Mouse (Mus musculus) erythroblast, embryonic 14.5 days (primary cell): ENCODE results near the gene Hsp90ab1. TPM values are rescaled to one million over a fixed set of nuclear protein-coding genes. Genes with fewer than 3 reads are reported as not detected.

Experiments used
- H3K27me3 ChIP-seq: 2 replicates; pipeline ENCODE4 v1.6.1; 2012; ENCODE audit warnings: inconsistent platforms; ENCODE audit not compliant: control insufficient read depth
- H3K36me3 ChIP-seq: 2 replicates; pipeline ENCODE4 v1.6.1; 2012; ENCODE audit warnings: mild to moderate bottlenecking, inconsistent platforms; ENCODE audit not compliant: control insufficient read depth
- H3K4me1 ChIP-seq: 2 replicates; pipeline ENCODE4 v1.6.1; 2012; ENCODE audit warnings: inconsistent platforms; ENCODE audit not compliant: control insufficient read depth
- H3K4me3 ChIP-seq: replicated peaks from 2 replicates; pipeline ENCODE3; 2012; ENCODE audit warnings: moderate library complexity, mild to moderate bottlenecking, inconsistent platforms
- H3K9me3 ChIP-seq: 2 replicates; pipeline ENCODE4 v1.6.1; 2012; ENCODE audit warnings: low read length, inconsistent platforms, mixed read lengths; ENCODE audit not compliant: control insufficient read depth
- GATA1 ChIP-seq: IDR thresholded peaks from 2 replicates; pipeline ENCODE4 v1.6.1; 2012; ENCODE audit warnings: low read length, inconsistent platforms, mixed read lengths
- TAL1 ChIP-seq: IDR thresholded peaks from 3 replicates; pipeline ENCODE4 v1.6.1; 2012; ENCODE audit warnings: low read length, inconsistent platforms, mixed read lengths
- polyA plus RNA-seq: library from polyadenylated mRNA; stranded (reverse); fragments of >175 nt; gene quantifications from 2 replicates; pipeline ENCODE4 v1.2.3, GENCODE M21; 2012

Gene Hsp90ab1
- polyA plus RNA-seq, 1 experiment: 36.9 TPM

DNA sequence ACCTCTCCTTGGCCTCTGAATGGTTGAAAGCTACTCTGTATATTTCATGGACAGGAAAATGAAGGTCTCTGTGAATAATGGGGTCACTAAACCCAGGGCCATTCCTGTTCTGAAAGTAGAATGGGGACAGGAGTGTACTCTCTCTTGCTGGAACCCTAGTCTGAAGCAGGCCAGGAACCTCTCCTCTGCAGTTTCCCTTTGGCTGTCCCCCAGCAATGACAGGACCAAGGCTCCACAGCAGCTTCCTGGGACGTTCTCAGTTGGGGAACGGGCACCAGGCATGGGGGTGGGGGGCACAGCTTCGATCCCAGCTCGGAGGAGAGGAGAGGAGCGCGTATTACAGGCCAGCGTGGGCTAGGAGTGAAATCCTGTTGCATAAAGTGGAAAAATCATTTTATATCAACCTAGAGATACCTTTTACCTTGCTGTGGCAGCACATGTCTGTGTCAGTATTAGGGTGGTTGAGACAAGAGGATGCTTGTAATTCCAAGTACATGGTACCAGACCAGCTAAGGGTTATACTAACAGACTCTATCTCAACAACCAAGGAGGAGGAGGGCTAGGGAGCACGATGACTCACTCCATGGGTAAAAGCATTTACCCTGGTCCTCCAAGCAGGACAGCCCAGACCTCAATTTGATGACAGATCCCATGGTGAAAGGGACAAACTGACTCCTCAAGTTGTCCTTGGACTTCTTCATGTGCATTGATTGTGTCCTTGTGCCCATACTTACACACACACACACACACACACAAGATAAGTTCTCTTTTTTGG is 2.2 kb upstream of the Hsp90ab1 start:
- Histone ChIP-seq H3K36me3 (peaks cover 15% of the 10 kb centered on the region), H3K9me3 (no peaks in the 10 kb centered on the region), H3K27me3 (no peaks in the 10 kb centered on the region), H3K4me1 (peaks cover 57% of the 10 kb centered on the region), H3K4me3 (no peak overlapping the region)
- TF ChIP-seq TAL1 (no peak), GATA1 (no peak)

DNA sequence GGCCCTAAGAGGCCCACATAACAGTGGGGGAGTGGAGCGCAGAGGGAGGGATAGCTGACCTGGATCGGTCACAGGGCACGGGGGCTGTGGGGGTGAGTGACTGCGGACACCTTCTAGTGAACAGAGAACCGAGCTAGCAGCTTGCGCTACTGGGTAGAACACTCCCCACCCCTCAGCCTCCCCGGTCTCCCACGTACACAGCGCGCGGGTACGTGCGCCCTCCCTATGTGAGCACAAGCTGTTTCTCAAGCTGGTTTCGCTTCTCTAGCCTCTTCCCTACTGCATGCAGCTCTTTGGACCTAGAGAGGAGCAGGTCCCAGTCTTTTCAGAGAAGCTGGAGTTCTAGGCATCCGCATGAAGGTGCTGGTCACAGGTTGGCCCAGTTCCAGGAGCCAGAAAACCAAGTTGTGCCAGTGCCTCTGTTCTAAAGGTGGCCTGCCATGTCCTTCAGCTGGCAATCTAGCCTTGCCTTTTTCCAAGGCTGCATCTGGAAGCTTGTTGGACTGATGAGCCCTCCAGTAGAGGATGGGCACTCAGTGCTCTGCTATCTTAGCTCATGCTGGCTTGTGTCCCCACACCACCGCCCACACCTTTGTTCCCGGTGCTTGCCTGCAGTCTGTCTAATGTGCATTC is 1.2 kb upstream of the Hsp90ab1 start:
- no peaks in the 10 kb centered on the region for H3K27me3 ChIP-seq
- no peaks in the 10 kb centered on the region for H3K9me3 ChIP-seq
- peak overlapping the region; percentile 76 for H3K4me3 ChIP-seq
- peaks cover 25% of the 10 kb centered on the region for H3K36me3 ChIP-seq
- TF ChIP-seq TAL1 (no peak), GATA1 (no peak)
- peaks cover 51% of the 10 kb centered on the region for H3K4me1 ChIP-seq

DNA sequence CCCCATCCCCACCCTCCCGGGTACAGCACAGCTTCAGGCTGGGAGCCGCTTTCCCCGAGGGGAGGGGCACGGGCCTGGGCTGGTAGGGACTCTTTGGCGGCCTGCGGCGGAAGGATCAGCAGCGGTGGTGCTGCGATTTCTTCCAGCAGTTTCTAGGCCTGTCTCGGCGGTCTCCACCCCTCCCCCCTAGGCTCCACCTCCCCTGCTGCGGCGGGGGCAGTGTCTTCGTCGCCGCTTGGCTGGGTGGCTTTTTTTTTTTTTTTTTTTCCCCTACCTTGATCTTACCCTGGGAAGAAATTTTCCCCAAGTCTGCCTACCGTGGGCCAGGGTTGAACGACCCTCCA is 681 bp upstream of the Hsp90ab1 start:
- Histone ChIP-seq H3K27me3 (no peaks in the 10 kb centered on the region), H3K4me3 (peak overlapping the region; percentile 76), H3K36me3 (peaks cover 30% of the 10 kb centered on the region), H3K9me3 (no peaks in the 10 kb centered on the region), H3K4me1 (peaks cover 49% of the 10 kb centered on the region)
- no peak for TF ChIP-seq GATA1
- TF ChIP-seq TAL1: no peak

DNA sequence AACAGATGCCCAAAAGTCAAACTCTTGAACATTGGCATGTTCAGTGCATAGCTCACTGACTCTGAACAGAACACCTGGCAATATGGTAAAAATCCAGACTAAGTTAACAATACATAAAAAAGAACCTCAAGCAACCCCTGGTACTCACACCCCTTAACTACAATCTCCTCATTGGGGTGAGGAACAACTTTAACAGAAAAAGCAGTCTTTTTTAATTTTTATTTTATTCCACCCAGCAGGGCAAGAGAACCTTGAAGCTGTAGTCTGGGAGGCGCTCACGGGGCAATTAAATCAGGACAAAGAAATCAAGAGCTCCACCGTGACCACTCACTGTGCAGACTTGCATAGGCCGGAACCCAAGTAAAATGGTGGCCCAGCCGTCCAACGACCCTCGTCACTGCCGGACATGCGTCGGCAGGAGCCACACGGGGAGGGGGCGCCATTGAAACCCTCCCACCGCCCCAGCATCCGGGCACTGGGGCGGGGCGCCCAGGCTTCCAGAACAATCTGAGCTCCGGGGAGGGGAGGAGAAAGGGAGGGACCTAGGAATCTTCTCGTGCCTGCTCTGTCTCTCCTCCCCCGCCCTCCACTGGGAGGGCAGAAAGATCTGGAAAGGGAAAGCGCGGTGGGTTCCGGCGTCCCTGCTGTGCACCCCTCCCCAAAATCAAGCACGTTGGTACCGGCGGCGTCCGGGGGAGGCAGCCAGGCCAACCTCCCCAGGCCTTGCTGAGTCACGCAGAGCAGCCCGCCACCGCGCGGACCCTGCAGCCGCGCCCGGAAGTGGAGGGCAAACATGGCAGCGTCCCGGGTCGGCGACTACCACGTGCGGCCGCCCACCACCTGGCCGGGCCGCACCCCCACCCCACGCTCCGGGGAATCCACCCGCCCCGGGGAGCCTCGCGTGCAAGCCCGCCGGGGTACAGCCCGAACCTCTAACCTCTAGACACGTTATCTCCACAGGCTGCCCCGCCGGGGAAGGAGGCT is 676 bp downstream of the Hsp90ab1 start:
- TF ChIP-seq TAL1 (no peak), GATA1 (no peak)
- peaks cover 49% of the 10 kb centered on the region for H3K4me1 ChIP-seq

DNA sequence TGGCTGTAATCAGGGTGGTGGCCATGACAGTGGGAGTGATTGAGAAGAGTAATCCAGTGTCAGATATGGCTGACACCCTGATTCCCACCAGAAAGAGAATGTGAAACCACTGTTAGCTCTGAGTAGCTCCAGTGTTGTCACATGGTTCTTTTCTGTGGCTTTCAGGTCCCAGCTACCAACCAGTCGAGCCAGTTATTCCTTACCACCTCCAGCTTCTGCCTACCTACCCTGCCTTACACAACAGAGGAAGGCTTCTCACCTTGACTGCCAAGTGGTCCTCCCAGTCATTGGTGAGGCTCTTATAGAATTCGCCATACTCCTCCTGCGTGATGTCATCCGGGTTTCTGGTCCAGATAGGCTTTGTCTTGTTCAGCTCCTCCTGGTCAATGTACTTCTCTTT is 3.1 kb downstream of the Hsp90ab1 start:
- Histone ChIP-seq H3K9me3 (no peaks in the 10 kb centered on the region), H3K36me3 (peaks cover 65% of the 10 kb centered on the region), H3K4me3 (no peak overlapping the region), H3K4me1 (peaks cover 63% of the 10 kb centered on the region), H3K27me3 (no peaks in the 10 kb centered on the region)
- no peak for TF ChIP-seq TAL1
- TF ChIP-seq GATA1: no peak

More for the DNA sequence above, 676 bp downstream of the Hsp90ab1 start:
- Histone ChIP-seq H3K9me3 (no peaks in the 10 kb centered on the region), H3K36me3 (peaks cover 44% of the 10 kb centered on the region), H3K4me3 (peak overlapping the region; percentile 76), H3K27me3 (no peaks in the 10 kb centered on the region)

DNA sequence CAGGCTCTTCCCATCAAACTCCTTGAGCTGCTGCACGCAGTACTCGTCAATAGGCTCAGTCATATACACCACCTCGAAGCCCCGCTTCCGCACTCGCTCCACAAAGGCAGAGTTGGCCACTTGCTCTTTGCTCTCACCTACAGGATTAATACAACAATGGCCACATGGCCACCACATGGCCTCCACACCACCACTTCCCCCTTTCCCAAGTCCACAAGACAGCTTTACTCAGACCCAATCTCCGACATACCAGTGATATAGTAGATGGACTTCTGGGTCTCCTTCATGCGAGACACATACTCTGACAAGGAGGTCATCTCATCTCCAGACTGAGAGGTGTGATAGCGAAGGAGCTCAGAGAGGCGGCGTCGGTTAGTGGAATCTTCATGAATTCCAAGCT is 4.1 kb downstream of the Hsp90ab1 start:
- Histone ChIP-seq H3K27me3 (no peaks in the 10 kb centered on the region), H3K4me3 (no peak overlapping the region), H3K36me3 (peaks cover 66% of the 10 kb centered on the region), H3K4me1 (peaks cover 63% of the 10 kb centered on the region), H3K9me3 (no peaks in the 10 kb centered on the region)
- TF ChIP-seq GATA1 (no peak), TAL1 (no peak)

DNA sequence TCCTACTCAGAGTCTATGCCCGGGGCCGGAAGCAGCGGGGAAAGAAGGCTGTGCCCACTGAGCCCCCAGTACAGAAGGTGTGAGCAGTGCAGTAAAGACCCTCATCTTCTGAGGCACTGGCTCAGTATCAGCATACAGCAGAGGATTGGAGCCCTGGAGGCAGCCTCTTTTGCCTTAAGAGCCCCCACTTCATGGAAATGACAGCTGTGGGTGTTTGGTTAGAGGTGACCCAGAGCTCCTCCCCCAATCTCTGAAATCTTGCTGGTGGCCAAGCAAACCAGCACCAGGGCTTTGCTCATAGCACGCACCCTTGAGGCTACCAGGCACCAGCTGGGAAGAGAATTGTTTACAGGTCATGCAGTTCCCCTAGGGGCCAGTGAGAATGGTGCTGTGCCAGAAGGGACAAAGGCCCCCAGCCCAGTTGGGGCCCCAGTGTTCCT is 5.9 kb downstream of the Hsp90ab1 start:
- H3K36me3 ChIP-seq: peaks cover 66% of the 10 kb centered on the region
- no peak overlapping the region for H3K4me3 ChIP-seq
- peaks cover 55% of the 10 kb centered on the region for H3K4me1 ChIP-seq
- no peaks in the 10 kb centered on the region for H3K27me3 ChIP-seq
- no peak for TF ChIP-seq TAL1
- no peak for TF ChIP-seq GATA1
- no peaks in the 10 kb centered on the region for H3K9me3 ChIP-seq

DNA sequence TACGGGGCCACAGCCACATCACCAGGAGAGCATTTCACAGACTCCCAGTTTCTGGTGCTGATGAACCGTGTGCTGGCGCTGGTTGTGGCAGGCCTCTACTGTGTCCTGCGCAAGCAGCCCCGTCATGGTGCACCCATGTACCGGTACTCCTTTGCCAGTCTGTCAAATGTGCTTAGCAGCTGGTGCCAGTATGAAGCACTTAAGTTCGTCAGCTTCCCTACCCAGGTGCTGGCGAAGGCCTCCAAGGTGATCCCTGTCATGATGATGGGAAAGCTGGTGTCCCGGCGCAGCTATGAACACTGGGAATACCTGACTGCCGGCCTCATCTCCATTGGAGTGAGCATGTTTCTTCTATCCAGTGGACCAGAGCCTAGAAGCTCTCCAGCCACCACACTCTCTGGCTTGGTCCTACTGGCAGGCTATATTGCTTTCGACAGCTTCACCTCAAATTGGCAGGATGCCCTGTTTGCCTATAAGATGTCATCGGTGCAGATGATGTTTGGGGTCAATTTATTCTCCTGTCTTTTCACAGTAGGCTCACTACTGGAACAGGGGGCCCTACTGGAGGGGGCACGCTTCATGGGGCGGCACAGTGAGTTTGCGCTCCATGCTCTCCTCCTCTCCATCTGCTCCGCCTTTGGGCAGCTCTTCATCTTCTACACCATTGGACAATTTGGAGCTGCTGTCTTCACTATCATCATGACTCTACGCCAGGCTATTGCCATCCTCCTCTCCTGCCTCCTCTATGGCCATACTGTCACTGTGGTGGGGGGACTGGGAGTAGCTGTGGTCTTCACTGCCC is 6.5 kb downstream of the Hsp90ab1 start:
- Histone ChIP-seq H3K9me3 (no peaks in the 10 kb centered on the region), H3K4me1 (peaks cover 50% of the 10 kb centered on the region), H3K4me3 (no peak overlapping the region), H3K36me3 (peaks cover 64% of the 10 kb centered on the region), H3K27me3 (no peaks in the 10 kb centered on the region)
- TF ChIP-seq GATA1: no peak
- no peak for TF ChIP-seq TAL1
